Mouse (Mus musculus) layer of hippocampus, adult 18-20 months (tissue): Measurements from ENCODE around the gene Arhgef10l. TPM values are rescaled to one million over a fixed set of nuclear protein-coding genes. Genes with fewer than 3 reads are reported as not detected.

Experiments
- DNase-seq, 2 experiments: peaks; one replicate each; pipeline ENCODE4 v3.0.0; 2022; ENCODE audit warnings: low spot score in 2 of 2
- microRNA-seq, 2 experiments: library from miRNA; unstranded; fragments of <30 nt; microRNA quantifications; one replicate each; pipeline ENCODE4 v1.2.0; 2021
- total RNA-seq, 2 experiments: library from RNA; stranded (reverse); gene quantifications; 2 replicates each; pipeline ENCODE4 v1.2.3; 2021

Arhgef10l gene
- total RNA-seq, 2 experiments from 2014 or later, result 37.0 to 45.2 TPM

DNA sequence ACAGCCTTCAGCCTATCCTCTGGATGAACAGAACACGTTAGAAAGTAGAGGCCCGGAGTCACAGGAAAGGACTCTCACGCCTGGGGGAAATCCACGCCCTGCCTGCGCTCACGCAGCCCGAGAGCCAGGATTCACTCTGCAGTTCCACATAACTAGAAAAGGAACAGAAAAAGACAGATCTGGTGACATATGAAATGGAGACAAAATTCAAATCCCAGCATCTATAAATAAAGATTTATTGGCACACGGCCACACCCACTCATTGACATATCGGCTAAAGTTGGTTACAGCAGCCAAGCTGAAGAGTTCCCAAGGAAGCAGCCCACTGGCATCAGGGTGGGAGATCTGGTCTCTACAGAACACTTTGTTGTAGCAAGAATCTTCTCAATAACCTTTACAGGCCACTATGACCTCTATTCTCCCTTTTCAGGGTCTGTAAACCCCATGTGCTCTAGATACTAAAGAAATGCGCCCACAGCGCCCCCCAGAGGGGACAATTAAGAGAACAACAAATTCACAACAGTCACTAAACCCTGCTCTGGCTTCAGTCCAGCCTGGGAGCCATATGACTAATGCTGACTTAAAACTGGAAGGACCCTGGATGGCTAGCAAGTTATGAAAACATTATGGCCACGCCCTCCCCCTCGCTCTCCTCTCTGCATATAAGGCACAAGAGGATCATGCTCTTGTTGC, 195.9 kb downstream of the Arhgef10l start:
- DNase-seq, result peak in 1 of 2 experiments; percentile 66

DNA sequence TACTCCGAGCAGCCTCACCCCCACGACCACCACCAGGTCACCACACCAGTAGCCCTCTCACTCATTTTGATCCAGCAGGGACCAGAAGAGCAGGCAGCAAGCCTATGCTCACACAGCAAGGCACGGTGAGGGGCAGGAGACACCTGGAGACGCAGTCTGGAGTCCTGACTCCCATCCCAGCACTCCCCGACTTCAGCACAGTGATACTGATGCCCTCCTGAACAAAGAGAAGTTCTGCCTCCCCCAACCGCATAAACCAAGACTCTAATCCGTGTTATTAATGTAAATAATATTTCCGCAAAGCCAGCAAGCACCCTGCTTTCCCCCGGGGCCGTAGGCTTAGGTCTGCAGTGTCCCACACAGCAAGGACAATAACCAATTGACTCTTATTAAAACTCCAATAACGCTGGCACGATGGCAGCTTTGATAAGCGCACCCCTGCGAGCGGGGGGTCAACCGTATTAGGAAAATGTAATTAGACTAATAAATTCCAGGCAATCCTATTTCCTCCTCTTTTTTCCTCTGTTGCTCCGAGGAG, 198.5 kb downstream of the Arhgef10l start:
- no peak for DNase-seq

Small RNAs within 50 kb of the gene (microRNA-seq; reads per million reads assigned to microRNA genes)
- 0 reads per million in 2 experiments for gene Gm23045

Other genes starting within 250 kb of the Arhgef10l start
- gene Rcc2, start 34.5 kb upstream of the Arhgef10l start, total RNA-seq, result 10 to 100 TPM; 94.5 to 95.9 TPM
- gene Padi6, start 76.6 kb upstream of the Arhgef10l start, total RNA-seq, result under 1 TPM in 1 of 2 experiments, not detected in 1; 0.12 TPM
- not detected for gene Padi4, start 108.2 kb upstream of the Arhgef10l start, total RNA-seq
- gene Padi3, start 144.6 kb upstream of the Arhgef10l start, total RNA-seq, result not detected
- gene Padi1, start 179.8 kb upstream of the Arhgef10l start, total RNA-seq, result not detected
- gene Padi2, start 240.3 kb upstream of the Arhgef10l start, total RNA-seq, result 10 to 100 TPM; 25.0 to 27.3 TPM